Mouse (Mus musculus) spleen, postnatal 10 days (tissue): ENCODE results near the gene Ttc13.

Experiments
- DNase-seq, 2 experiments: peaks; one replicate each; pipeline ENCODE4 v3.0.0; 2021 to 2022; ENCODE audit warnings: low spot score in 2 of 2

Gene Ttc13

GRCm38 (mm10) chr8:124704376-124704775 is 17.4 kb downstream of the Ttc13 start:
- no peak for DNase-seq

DNA sequence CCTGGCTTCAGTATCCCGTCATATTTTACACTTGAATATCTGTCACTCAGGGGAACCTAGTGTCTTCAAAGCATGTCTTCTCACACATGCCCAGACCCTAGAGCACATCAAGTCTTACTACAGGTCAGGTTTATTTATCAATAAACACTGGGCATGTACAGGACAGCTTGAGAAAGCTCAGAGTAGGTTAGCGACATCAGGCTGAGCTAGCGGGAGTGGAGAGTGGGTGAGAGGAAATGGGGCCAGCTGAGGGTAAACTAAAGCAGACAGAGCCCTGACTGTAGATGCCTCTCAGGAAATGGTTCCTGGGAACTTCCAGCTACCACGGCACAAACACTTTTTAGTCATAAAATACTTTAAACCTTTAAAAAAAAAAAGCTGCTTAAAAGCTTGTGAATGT is 18.3 kb downstream of the Ttc13 start:
- peak in 1 of 2 experiments; percentile 12 for DNase-seq

GRCm38 (mm10) chr8:124702183-124702582 is 19.6 kb downstream of the Ttc13 start:
- DNase-seq, result no peak

GRCm38 (mm10) chr8:124701023-124701422 is 20.8 kb downstream of the Ttc13 start:
- peak in 1 of 2 experiments; percentile 61 for DNase-seq

DNA sequence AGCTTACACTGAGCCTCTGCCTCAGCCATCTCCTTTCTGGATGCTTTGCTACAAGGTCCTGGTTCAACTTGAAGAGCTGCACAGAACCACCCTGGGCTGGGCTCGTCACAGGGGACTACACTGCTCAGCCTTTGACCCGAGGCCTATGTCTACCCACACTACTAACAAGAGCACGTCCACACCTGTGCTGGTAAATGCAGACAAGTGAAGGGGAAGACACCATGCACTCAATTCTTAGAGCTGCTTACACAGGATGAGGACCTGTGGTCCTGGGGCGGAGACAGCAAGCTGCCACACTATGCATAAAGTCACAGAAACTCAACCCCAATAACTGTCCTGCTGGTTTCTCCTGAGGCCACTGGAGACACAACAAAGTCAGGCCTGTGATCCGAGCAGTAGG is 21.5 kb downstream of the Ttc13 start:
- no peak for DNase-seq

GRCm38 (mm10) chr8:124695424-124696100 is 26.2 kb downstream of the Ttc13 start:
- DNase-seq, result no peak

DNA sequence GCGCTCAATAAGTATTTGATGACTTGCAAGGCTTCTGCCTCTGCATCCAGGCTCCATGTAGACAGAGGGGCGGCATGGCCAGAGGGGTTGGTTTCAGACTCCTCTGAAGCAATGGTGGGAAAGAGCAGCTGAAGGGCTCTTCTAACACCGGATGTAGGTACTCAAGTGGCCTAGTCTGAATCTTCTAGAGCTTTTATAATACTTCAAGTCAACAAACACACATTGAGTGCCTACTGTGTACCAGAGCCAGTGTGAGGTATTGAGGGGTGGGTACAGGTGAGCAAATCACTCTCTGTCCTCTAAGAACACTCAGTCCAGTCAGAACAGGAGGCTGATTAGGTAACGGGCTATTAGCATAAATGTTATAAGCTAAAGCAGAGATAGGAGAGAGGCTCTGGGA is 30.1 kb downstream of the Ttc13 start:
- DNase-seq, result no peak

DNA sequence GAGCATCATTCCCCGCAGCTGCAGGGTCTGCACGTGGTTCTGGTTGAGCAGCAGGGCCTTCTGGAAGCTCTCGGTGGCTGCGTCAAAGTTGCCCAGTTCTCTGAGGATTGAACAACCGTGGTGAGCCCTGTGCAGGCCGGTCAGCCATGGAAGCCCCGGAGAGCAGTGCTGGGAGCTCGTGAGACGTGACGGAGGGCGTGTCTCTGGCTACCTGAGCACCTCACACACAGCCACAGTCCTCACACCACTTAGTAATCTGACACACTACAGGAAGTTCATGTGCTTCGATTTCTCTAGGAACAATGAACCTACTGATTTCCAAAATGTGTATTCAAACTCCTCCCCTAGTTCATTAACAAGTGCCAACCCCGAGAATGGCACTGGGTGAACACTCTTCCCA is 32.9 kb downstream of the Ttc13 start:
- DNase-seq, result no peak

DNA sequence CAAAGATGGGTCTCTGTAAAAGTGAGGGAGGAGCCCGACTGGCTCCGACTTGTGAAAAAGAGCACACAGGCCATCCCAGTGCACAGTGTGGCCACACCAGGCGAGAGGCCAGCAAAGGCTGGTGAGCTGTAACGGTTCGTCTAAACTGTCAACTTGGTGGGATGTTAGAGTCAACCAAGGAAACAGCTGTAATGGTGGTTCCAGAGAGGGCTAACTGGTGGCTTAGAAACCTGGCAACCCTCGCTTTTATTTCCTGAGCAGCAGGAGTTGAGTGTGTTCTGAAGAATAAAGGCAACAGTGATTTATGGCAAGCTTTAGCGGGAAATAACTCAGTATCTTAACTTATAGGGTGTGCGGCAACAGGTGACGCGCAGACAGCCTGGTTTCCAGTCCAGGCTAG is 39.6 kb downstream of the Ttc13 start:
- DNase-seq, result no peak

GRCm38 (mm10) chr8:124681792-124682157 is 40.0 kb downstream of the Ttc13 start:
- DNase-seq, result no peak

DNA sequence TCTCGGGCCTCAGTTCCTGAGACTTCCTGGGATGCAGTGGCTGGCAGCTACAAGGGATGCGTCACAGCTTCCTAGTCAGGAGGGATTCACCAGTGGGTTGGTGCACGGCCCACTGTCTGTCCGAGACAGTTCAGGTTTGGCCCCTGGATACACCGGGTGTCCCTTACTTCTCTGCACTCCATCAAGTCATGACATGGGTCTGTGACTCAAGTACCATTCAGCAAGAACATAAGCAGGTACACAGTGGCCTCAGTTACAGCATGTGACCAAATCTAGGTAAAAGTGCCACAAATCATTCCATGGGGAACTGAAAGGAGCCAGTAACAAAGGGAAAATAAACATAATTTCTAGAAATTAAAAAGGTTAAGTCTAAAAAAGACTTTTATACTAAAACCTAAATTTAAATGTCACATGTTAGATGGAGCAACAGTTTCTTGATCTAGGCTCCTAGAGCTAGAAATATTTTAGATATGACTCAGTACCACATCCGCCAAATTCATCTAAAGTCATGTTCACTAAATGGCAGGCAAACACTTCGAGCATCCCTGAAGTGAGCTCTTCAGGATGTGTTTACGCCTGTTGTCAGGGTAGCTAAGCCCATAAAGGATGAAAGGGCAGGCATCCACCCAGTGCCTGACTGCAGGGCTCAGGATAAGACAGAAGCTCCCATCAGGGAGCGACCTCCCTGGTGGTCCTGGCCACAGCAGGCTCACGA is 40.5 kb downstream of the Ttc13 start:
- no peak for DNase-seq

GRCm38 (mm10) chr8:124678246-124678645 is 43.5 kb downstream of the Ttc13 start:
- DNase-seq, result no peak

DNA sequence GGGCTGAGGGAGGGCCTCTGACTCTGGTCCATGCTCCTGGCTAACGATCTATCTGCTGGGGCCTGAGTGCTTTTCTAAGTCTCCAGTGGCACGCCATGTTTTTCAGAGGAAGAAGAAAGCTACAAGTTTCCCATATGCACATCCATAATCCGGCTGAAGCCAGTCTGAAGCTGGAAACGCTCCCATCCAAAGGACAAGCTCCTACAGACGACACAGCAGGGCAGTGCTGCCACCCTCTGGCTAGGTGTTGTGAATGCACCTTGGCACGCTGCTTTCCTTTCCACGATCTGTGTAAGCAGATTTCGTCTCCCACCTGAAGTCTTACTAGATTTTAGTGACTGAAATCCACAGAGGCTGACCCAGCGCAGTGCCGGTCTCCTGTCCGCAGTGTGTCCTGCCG is 44.3 kb downstream of the Ttc13 start:
- DNase-seq, result peak; percentile 48 to 72

DNA sequence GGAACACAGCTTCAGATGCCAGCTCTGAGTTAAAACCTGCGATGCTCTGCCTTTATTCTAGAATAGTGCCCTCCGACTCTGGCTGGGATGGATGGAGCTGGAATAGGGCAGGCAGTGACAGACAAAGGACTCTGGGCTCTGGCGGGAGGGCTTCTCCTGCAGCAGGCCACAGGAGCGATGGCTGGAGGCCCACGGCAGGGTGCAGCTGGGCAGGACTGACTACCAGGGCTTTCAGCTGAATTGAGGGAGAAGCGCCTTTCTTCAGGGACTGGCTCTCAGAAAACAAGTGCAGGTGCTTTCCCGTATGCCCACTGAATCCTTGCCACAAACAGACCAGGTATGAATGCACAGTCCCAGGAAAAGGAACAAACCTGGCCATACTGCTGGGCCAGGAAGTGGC is 44.7 kb downstream of the Ttc13 start:
- DNase-seq, result no peak

GRCm38 (mm10) chr8:124676661-124677060 is 45.1 kb downstream of the Ttc13 start:
- DNase-seq, result no peak

DNA sequence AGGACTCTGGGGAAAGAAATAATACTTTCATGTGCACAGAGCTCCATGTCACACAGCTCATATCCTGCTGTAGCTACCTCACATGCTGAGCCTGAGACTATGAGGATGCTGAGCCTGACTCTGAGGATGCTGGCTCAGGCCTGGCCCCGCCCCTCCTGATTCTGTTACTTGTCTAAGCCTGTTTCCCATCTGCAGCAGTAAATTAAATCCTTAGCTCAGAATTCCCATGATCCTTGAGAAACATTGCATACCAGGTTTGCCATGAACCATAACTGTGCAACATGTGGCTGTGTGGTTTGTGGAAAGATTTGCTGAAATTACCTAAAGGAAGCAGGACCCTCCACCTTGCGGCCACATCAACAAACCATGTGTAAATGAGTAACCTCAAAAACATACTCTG is 49.4 kb downstream of the Ttc13 start:
- no peak for DNase-seq

- no peak for DNase-seq
Observed at GRCm38 (mm10) chr8:124668798-124669197, 53.0 kb downstream of the Ttc13 start.

GRCm38 (mm10) chr8:124664414-124664813 is 57.4 kb downstream of the Ttc13 start:
- DNase-seq, result no peak

DNA sequence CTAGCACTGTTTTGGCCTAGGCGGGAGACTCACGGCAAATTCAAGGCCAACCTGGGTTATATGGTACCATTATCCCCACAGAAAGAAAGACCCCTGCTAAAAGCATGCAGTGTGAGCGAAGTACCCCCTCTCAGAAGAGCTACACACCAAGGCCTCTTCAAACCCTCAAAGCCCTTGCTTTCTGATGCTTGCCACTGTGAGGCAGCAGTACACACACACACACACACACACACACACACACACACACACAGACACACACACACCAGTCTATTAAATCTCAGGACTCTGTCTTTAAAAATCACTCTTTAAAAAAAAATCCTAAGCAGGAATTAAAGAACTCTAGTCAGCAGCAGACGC is 57.9 kb downstream of the Ttc13 start:
- DNase-seq, result no peak

DNA sequence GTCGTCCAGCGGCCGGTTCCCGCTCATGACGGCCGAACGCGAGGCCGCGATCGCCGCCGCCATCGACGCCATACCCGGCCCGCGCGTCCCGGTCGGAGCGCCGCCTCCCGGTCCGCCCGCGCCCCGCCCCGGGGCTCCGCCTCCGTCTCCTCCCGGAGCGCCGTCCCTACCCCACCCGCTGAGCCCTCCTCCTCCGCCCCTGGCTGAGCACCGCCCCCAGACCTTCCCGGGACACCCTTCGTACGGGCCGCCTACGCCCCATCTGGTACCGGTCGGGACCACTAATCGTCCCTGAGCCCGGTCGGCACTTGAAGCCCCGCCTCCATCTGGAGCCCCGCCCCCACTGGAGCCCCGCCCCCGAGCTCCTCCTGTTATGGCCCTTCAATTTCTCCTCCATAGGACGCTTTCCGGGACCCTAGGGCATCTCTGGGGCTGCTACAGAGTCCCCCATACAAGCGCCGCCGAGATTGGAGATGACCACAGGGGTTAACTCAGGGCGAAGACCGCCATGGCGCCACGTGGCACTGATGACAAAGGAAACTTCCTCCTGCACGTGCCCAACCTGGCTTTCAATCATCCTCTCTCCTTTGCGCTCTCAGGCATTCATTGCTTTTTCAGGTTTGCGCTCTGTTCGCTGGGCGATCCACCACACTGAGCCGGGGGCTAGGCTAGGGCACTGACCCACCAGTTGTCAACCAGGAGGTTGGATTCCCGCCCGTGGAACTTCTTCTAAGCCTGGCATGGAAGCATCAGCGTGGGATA is 58.5 kb downstream of the Ttc13 start, which contains the start of gene 2310022B05Rik:
TSS of gene 2310022B05Rik (minus strand) at position 258 of the 762 bp plus-strand sequence.
- DNase-seq, result peak; percentile 87 to 88

DNA sequence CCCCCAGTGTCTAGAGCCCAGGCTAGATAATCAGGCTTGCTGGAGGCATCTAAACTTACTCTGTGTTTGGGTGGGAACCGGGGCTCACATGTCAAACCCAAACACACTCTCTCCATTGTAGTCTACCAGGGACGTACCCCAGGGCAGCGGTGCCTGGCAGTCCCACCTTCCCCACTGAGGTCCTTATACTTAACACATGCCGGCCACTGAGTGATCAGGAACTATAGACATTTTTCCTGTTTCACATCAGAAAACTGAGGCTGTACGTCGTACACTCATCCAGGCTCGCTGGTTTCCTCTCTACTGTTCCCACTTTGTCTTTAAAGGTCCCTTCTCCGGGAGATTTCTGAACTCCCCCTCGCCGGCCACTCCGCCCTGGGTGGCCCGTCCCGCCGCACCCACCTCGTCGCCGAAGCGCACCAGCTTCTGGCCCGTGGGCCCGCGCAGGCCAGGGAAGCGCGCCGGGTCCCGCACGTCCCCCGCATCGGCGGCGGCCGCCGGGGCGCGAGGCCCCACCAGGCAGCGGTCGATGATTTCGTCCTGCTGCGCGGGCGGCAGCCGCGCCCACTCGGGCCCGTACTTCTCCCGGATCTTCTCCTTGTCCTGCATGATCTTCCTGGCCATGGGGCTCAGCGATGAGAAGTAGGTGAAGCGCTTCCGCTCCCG is 59.2 kb downstream of the Ttc13 start:
- peak in 1 of 2 experiments; percentile 57 for DNase-seq

DNA sequence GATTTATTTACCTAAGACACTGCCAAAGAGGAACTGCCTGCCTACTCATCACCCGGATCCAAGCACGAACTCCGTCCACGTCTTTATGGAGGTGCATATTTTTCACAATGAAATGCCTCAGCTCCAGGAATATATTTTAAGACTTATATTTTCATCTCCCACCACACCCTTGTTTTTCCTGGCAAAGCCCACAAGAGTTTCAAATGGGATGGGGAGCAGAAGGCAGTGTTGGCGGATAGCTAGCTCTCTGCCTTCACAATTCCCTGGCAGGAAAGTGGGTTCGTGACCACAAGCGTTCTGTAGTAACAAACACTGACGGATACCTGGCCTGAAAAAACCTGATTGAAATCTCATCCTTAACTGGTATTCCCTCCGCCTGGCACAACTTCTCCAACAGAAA is 60.0 kb downstream of the Ttc13 start:
- peak in 1 of 2 experiments; percentile 26 for DNase-seq
